Mouse (Mus musculus): ENCODE results near the gene Sfxn4.
A peak's percentile ranks its signal among the peaks of the same experiment; 100 is the strongest.

GRCm38 (mm10) chr19:60874064-60874694 is 12.9 kb upstream of the Sfxn4 start, which contains the start of gene Prdx3:
- TF ChIP-seq POLR2A (IDR thresholded peaks at IDR 0.05; ENCODE audit: extremely low read depth, insufficient read depth, low read length): peak; percentile 88
- TF ChIP-seq CTCF (IDR thresholded peaks at IDR 0.05; ENCODE audit: low read depth, low read length): 0 out of 2 replicates have a peak, but pooled peaks have one; percentile 10

Data from liver, adult 2 months (tissue).